Mouse (Mus musculus) heart, adult 2 months (tissue): ENCODE data around the gene Mfsd5.

Experiments used
- CTCF ChIP-seq: fragments of 200-600 bp; IDR thresholded peaks from 2 replicates; pipeline ENCODE4 v1.8.1; 2022; ENCODE audit warnings: antibody characterized with exemption, mild to moderate bottlenecking, moderate library complexity
- EP300 ChIP-seq: fragments of 200-500 bp; IDR thresholded peaks from 2 replicates; pipeline ENCODE4 v1.6.1; 2011; ENCODE audit warnings: low read depth, low read length, control low read depth; ENCODE audit not compliant: insufficient read depth
- POLR2A ChIP-seq: fragments of 200-500 bp; IDR thresholded peaks from 2 replicates; pipeline ENCODE4 v1.6.1; 2011; ENCODE audit warnings: mild to moderate bottlenecking, low read depth, low read length, control low read depth; ENCODE audit not compliant: insufficient read depth

- TF ChIP-seq EP300: no peak
- TF ChIP-seq CTCF: no peak
- TF ChIP-seq POLR2A: no peak
These were observed 7.8 kb upstream of the Mfsd5 start for GRCm38 (mm10) chr15:102271441-102271840.
